9 mouse cellular contexts compared by ENCODE assay signal in the genomic region with DNA sequence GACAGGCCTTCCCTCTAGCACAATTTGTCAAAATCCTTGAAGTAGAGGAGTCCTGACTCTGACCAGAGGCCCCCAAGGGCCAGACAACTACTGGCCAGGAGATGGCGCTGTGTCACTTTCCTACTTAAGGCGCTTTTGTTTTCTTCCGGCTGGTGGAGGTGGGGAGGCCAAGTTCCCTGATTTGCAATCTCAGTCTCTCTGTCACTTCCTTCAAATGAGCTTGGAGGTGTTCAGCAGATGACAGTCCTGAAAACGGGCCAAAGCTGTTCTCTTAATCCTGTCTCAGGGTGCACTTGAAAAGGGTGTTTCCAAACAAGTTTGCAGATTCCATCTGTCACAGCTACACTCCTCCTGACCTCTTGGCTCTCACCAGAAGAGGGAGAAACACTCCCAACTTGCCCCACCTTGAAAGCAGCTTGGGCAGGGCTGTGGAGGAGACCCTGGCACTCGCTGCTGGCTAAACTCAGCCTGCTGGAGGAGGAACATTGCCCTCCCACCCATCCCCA.
DNase-seq lines count a peak whose midpoint lies in the region; ATAC-seq lines count a peak whose summit lies in the region.
"Had no signal": no experiment of that assay in that cellular context is flagged by ENCODE, and none has a peak within 500 bp of the region (broad histone marks: within the 10 kb centered on the region; RNA-seq: fewer than 3 reads in every experiment).

No protein-coding gene starts in this region.

- intact Hi-C loops in heart, postnatal 36 days (cut with DNase I) = loop anchor here (1.0 kb wide), 1 partner anchor 559 kb away; no protein-coding TSS in a partner anchor

- no peaks in the 10 kb centered on the region; the same call in 1 of the 2 replicates for H3K27me3 ChIP-seq in kidney, embryonic 15.5 days
- peaks cover 6% of the 10 kb centered on the region; the same call in 1 of the 2 replicates for H3K27me3 ChIP-seq in midbrain, embryonic 14.5 days (ENCODE audit: control insufficient read depth, insufficient read depth, low read length)

- H3K4me2 ChIP-seq in kidney, embryonic 15.5 days = no peak overlapping the region
- H3K4me2 ChIP-seq in midbrain, embryonic 14.5 days (ENCODE audit: low read length) = no peak overlapping the region

- H3K9ac ChIP-seq in kidney, embryonic 15.5 days = no peak overlapping the region
- H3K9ac ChIP-seq in midbrain, embryonic 14.5 days (replicated peaks; ENCODE audit: low read length) = no peak overlapping the region

- no peaks in the 10 kb centered on the region for H3K9me3 ChIP-seq in kidney, embryonic 15.5 days (replicated peaks)
- no peaks in the 10 kb centered on the region for H3K9me3 ChIP-seq in midbrain, embryonic 14.5 days (ENCODE audit: control insufficient read depth, low read length)

- 12% methylated on average over 5 of the region's 5 CpGs for WGBS in kidney, embryonic 15.5 days
- 3% methylated on average over 5 of the region's 5 CpGs for WGBS in midbrain, embryonic 14.5 days

- H3K4me1 ChIP-seq in kidney, embryonic 15.5 days = peaks cover 15% of the 10 kb centered on the region
- H3K4me1 ChIP-seq in midbrain, embryonic 14.5 days (ENCODE audit: control insufficient read depth, insufficient read depth, low read length) = no peaks in the 10 kb centered on the region

- no peak for ATAC-seq in kidney, embryonic 15.5 days (replicated peaks; ENCODE audit: low FRiP score)
- ATAC-seq in midbrain, embryonic 14.5 days (ENCODE audit: low FRiP score, low TSS enrichment) = no peak; the same call in 1 of the 2 replicates

- H3K27ac ChIP-seq in kidney, embryonic 15.5 days = no peak overlapping the region
- no peak overlapping the region for H3K27ac ChIP-seq in midbrain, embryonic 14.5 days (replicated peaks; ENCODE audit: low read depth, low read length)
- H3K27ac ChIP-seq: macrophage had no signal

- no peak overlapping the region for H3K4me3 ChIP-seq in kidney, embryonic 15.5 days (replicated peaks)
- no peak overlapping the region for H3K4me3 ChIP-seq in midbrain, embryonic 14.5 days (replicated peaks; ENCODE audit: low read depth, low read length)

- DNase-seq in kidney, adult 18-20 months = peak; percentile 26
- DNase-seq in adrenal gland, adult 18-20 months (ENCODE audit: low spot score in 2 of 2) = peak; percentile 38 to 40
- peak; percentile 81 for DNase-seq in embryo, embryonic 10 days (ENCODE audit: low spot score)
- peak; percentile 7 to 14 for DNase-seq in heart, postnatal 36 days
- peak; percentile 27 to 48 for DNase-seq in left cerebral cortex, adult 18-20 months (ENCODE audit: low spot score in 2 of 2)
- peak; percentile 69 for DNase-seq in midbrain, embryonic 14.5 days
- DNase-seq in thymus, postnatal 4 days = peak; percentile 50

- H3K36me3 ChIP-seq in kidney, embryonic 15.5 days = no peaks in the 10 kb centered on the region
- H3K36me3 ChIP-seq in midbrain, embryonic 14.5 days (ENCODE audit: control insufficient read depth, insufficient read depth, low read length) = no peaks in the 10 kb centered on the region

Comparison
In these comparisons a context has a peak if more than half of its experiments do, and no peak if none do; other contexts are left out.
1. DNase-seq: peak in every context shown above with its lines; median percentile 81 in embryo, embryonic 10 days; 69 in midbrain, embryonic 14.5 days; 50 in thymus, postnatal 4 days; 39 in adrenal gland, adult 18-20 months; 38 in left cerebral cortex, adult 18-20 months; 26 in kidney, adult 18-20 months; 10 in heart, postnatal 36 days.